Mouse (Mus musculus): ENCODE measurements around the gene Trim9.

- TF ChIP-seq POLR2A (IDR thresholded peaks at IDR 0.05; ENCODE audit: low read depth, low read length), result no peak
- no peak for TF ChIP-seq CTCF (conservative IDR thresholded peaks at IDR 0.05; ENCODE audit: insufficient read depth, insufficient read length, low read depth, low read length)
Observed at GRCm38 (mm10) chr12:70322790-70323189, 24.6 kb downstream of the Trim9 start.

All from kidney, adult 2 months (tissue).